Mouse (Mus musculus): ENCODE results near the gene Traf5.

DNA sequence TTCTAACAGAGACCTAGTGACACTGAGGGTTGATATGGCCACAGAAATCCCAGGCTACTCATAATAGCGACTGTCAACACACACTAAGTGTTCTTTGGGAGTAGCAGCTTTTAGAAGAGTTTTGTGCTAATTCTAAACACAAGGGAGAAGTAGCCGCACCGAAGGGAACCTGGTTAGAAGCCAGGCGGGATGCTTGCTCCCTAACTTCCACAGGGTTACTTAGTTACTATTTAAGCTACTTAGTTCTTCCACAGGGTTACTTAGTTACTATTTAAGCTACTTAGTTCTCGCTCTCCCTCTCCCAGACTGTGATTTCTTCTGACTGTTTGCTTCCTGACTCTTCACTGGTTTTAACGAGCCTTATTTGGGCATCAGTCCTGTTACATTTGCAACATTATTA, 10.8 kb upstream of the Traf5 start:
- TF ChIP-seq CTCF (IDR thresholded peaks at IDR 0.05; ENCODE audit: borderline replicate concordance, control insufficient read depth, extremely low read depth, insufficient read depth, low read length, poor library complexity) (no peak), POLR2A (IDR thresholded peaks at IDR 0.05; ENCODE audit: control insufficient read depth, extremely low read depth, insufficient read depth, low read length, poor library complexity) (no peak)
